Mouse (Mus musculus) myocyte (in vitro differentiated cells): ENCODE data around the gene Gm5741.

ENCODE experiments used
- E2F4 ChIP-seq: IDR thresholded peaks from one replicate; pipeline ENCODE4 v1.6.1; 2011; ENCODE audit warnings: mild to moderate bottlenecking, control low read depth, moderate library complexity; ENCODE audit not compliant: insufficient read depth
- MAX ChIP-seq: IDR thresholded peaks from one replicate; pipeline ENCODE4 v1.6.1; 2011; ENCODE audit warnings: low read depth, mild to moderate bottlenecking, control low read depth

DNA sequence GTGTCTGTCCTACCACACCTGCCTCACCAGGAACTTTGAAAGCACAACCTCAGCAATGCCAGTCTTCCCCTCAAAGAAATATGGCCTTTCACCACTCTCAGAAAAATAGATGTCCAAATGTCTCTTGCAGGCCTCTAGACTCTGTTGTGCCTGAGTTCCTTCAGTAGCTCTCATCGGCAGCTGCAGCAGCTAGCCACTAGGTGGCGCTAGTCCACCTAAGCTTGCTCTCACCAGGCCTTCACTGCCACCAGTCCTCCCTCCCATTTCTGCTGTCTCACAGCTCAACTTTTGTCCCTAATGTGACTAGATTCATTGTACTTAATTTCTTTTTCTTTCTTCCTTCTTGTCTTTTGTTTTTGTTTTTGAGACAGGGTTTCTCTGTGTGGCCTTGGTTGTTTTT lies 9.2 kb upstream of the Gm5741 start:
- no peak for TF ChIP-seq E2F4
- TF ChIP-seq MAX: no peak
